Comparison of ENCODE assay signal across 9 mouse cellular contexts in genomic region chr13:52223098-52223962, GRCm38 (mm10).
DNase-seq lines count a peak whose midpoint lies in the region; ATAC-seq and TF ChIP-seq lines count a peak whose summit lies in the region.
"Had no signal": no experiment of that assay in that cellular context is flagged by ENCODE, and none has a peak within 500 bp of the region (broad histone marks: within the 10 kb centered on the region; RNA-seq: fewer than 3 reads in every experiment).

No protein-coding gene starts in this region.

- H3K4me1 ChIP-seq in intestine, embryonic 15.5 days (replicated peaks), result peaks cover 16% of the 10 kb centered on the region
- peaks cover 12% of the 10 kb centered on the region for H3K4me1 ChIP-seq in liver, adult 2 months (ENCODE audit: control insufficient read depth, insufficient read depth, low read length)
- no peaks in the 10 kb centered on the region for H3K4me1 ChIP-seq in midbrain, postnatal 0 days (ENCODE audit: insufficient read depth, low read length)

- ATAC-seq in intestine, embryonic 15.5 days, result peak; percentile 61
- peak; percentile 54; the same call in 1 of the 2 replicates for ATAC-seq in midbrain, postnatal 0 days (ENCODE audit: low FRiP score)
- ATAC-seq in inflammation-experienced regulatory T-cells, adult 6 months, result no peak

- H3K4me2 ChIP-seq in intestine, embryonic 15.5 days (replicated peaks), result no peak overlapping the region
- H3K4me2 ChIP-seq in midbrain, postnatal 0 days (ENCODE audit: low read depth, low read length, poor library complexity, severe bottlenecking), result no peak overlapping the region

- no peak for TF ChIP-seq POLR2A in liver, adult 2 months (IDR thresholded peaks at IDR 0.05; ENCODE audit: extremely low read depth, insufficient read depth, low read length)

- H3K36me3 ChIP-seq in intestine, embryonic 15.5 days, result no peaks in the 10 kb centered on the region
- H3K36me3 ChIP-seq in liver, adult 2 months (ENCODE audit: control insufficient read depth, insufficient read depth, low read length), result no peaks in the 10 kb centered on the region
- H3K36me3 ChIP-seq in midbrain, postnatal 0 days (ENCODE audit: insufficient read depth, low read length), result no peaks in the 10 kb centered on the region

- H3K4me3 ChIP-seq in intestine, embryonic 15.5 days (replicated peaks), result no peak overlapping the region
- H3K4me3 ChIP-seq in liver, adult 2 months (ENCODE audit: insufficient read depth, low read depth, low read length), result no peak overlapping the region
- no peak overlapping the region for H3K4me3 ChIP-seq in midbrain, postnatal 0 days (ENCODE audit: low read depth, low read length)
- H3K4me3 ChIP-seq: erythroblast, embryonic 14.5 days had no signal

- no peak overlapping the region for H3K27ac ChIP-seq in intestine, embryonic 15.5 days
- H3K27ac ChIP-seq in liver, adult 2 months (replicated peaks; ENCODE audit: insufficient read depth, low read depth, low read length), result no peak overlapping the region; the same call in 1 of the 2 replicates
- no peak overlapping the region for H3K27ac ChIP-seq in midbrain, postnatal 0 days (ENCODE audit: low read depth, low read length)

- peak overlapping the region; percentile 1; the same call in 1 of the 2 replicates for H3K9ac ChIP-seq in intestine, embryonic 15.5 days
- 0 out of 2 replicates have a peak overlapping the region, but pooled peaks have one; percentile 4 for H3K9ac ChIP-seq in liver, adult 2 months (ENCODE audit: low read depth, low read length)
- no peak overlapping the region for H3K9ac ChIP-seq in midbrain, postnatal 0 days (replicated peaks; ENCODE audit: low read length, poor library complexity, severe bottlenecking)

- H3K9me3 ChIP-seq in intestine, embryonic 15.5 days, result no peaks in the 10 kb centered on the region
- H3K9me3 ChIP-seq in midbrain, postnatal 0 days (ENCODE audit: low read length), result no peaks in the 10 kb centered on the region

- H3K27me3 ChIP-seq in intestine, embryonic 15.5 days (replicated peaks), result no peaks in the 10 kb centered on the region
- H3K27me3 ChIP-seq in liver, adult 2 months (ENCODE audit: control insufficient read depth, insufficient read depth, low read length), result no peaks in the 10 kb centered on the region
- no peaks in the 10 kb centered on the region for H3K27me3 ChIP-seq in midbrain, postnatal 0 days (ENCODE audit: insufficient read depth, low read length)

- 64% methylated on average over 6 of the region's 6 CpGs for WGBS in intestine, embryonic 15.5 days
- 67% methylated on average over 6 of the region's 6 CpGs for WGBS in liver, adult 2 months
- WGBS in midbrain, postnatal 0 days, result 40% methylated on average over 6 of the region's 6 CpGs

- no peaks in the 10 kb centered on the region for H3K79me2 ChIP-seq in liver, adult 2 months (ENCODE audit: control insufficient read depth, insufficient read depth, low read length)

- DNase-seq in urinary bladder, postnatal 14 days (ENCODE audit: low spot score), result peak; percentile 24
- no peak for DNase-seq in urinary bladder, adult 2 months (ENCODE audit: low spot score)
- DNase-seq in cerebellum, postnatal 14 days, result peak; percentile 78 to 81
- peak; percentile 35 for DNase-seq in gastrocnemius, postnatal 25 days
- DNase-seq in liver, adult 2 months (ENCODE audit: extremely low read depth, low read depth, low spot score), result peak; percentile 78
- DNase-seq in midbrain, postnatal 0 days (ENCODE audit: low spot score), result peak; percentile 77

- no peak for TF ChIP-seq CTCF in liver, adult 2 months (IDR thresholded peaks at IDR 0.05; ENCODE audit: low read depth, low read length)
- peak; percentile 91 for TF ChIP-seq CTCF in midbrain, postnatal 0 days (IDR thresholded peaks at IDR 0.05)
